Mouse (Mus musculus): ENCODE results near the gene Cdc42ep3. TPM values are rescaled to one million over a fixed set of nuclear protein-coding genes. Genes with fewer than 3 reads are reported as not detected.

Cdc42ep3 gene
- polyA plus RNA-seq, 2 experiments from 2014 or later = 31.4 to 31.8 TPM

GRCm38 (mm10) chr17:79285030-79285601 lies 69.8 kb downstream of the Cdc42ep3 start:
- ATAC-seq = no peak

Data from activated CD4-positive, CD25-positive, alpha-beta regulatory T cell, adult 4 months (primary cell).